Mouse (Mus musculus) brain, embryonic 14.5 days (tissue): ENCODE data around the gene Gatad1. TPM values are rescaled to one million over a fixed set of nuclear protein-coding genes. Genes with fewer than 3 reads are reported as not detected.
"Not testable (repeated sequence)": the region's sequence is repeated elsewhere in the genome, so short reads cannot be mapped to it uniquely, and the experiment has no call there.

Experiments used
- DNase-seq: peaks from one replicate; pipeline ENCODE4 v3.0.0-alpha.2; 2011; ENCODE audit warnings: low read depth
- CTCF ChIP-seq: fragments of 200-500 bp; IDR thresholded peaks from 2 replicates; pipeline ENCODE4 v1.5.1; 2012; ENCODE audit warnings: inconsistent platforms, mild to moderate bottlenecking, moderate library complexity, borderline replicate concordance; ENCODE audit not compliant: insufficient read depth, insufficient read length; ENCODE audit errors: extremely low read depth
- POLR2A ChIP-seq: fragments of 200-500 bp; IDR thresholded peaks from 2 replicates; pipeline ENCODE4 v1.6.1; 2012; ENCODE audit warnings: mild to moderate bottlenecking, inconsistent platforms, borderline replicate concordance; ENCODE audit not compliant: poor library complexity, insufficient read depth, insufficient read length, severe bottlenecking; ENCODE audit errors: extremely low read depth
- polyA plus RNA-seq: library from polyadenylated mRNA; depleted of rRNA; stranded (reverse); fragments of >200 nt; gene quantifications from 2 replicates; pipeline ENCODE4 v1.2.3, GENCODE M21; 2012; rRNA removed

Gatad1 gene
- 52.7 and 73.9 TPM in 2 replicates for polyA plus RNA-seq

- no peak for TF ChIP-seq CTCF
- no peak for TF ChIP-seq POLR2A
- no peak for DNase-seq
Measured at GRCm38 (mm10) chr5:3657085-3657484, at the start of gene Gatad1. TSS of gene Gatad1 (minus strand) at chr5:3657185.

GRCm38 (mm10) chr5:3702180-3702579 is 45.2 kb upstream of the Gatad1 start:
- DNase-seq: no peak
- TF ChIP-seq CTCF (no peak), POLR2A (no peak)

DNA sequence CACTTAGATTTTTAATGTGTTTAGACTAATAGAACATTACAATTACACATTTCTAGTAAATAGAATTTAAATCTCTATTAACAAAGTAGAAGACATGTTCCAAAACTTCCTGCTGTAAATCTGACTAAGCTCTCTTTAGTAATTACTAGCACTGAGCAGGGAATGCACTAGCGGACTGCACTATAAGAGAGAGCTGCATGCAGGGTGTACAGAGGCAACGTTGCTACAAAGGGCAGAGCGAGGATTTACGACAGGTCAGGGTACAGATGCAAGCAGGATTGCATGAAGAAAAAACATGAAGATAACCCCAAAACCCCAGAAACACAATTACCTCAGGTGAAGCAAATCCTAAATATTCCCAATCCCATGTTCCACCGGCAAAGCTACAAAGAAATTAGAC is 43.0 kb upstream of the Gatad1 start:
- DNase-seq: no peak
- TF ChIP-seq POLR2A (no peak), CTCF (no peak)

DNA sequence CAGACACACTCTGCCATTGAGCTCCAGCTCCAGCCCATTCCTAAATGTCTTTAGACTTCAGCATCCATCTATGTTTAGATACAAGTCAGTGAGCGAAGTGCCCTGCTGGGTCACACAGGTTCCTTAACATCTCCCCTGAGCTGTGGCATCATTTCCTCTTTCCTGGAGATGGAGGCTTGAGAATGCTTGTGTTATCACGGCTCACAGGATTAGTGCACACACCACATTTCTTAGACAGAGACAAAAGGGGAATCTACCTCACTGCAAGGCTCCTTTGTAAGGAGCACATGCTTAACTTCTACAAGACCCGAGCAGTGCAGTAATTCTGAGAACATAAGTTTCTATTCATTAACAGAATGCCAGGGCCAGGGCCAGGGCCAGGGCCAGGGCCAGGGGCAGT is 39.0 kb upstream of the Gatad1 start:
- DNase-seq: no peak
- TF ChIP-seq POLR2A (no peak), CTCF (no peak)

GRCm38 (mm10) chr5:3695191-3695590 is 38.2 kb upstream of the Gatad1 start:
- TF ChIP-seq CTCF: no peak
- TF ChIP-seq POLR2A: no peak
- no peak for DNase-seq

- DNase-seq: no peak
- TF ChIP-seq POLR2A (no peak), CTCF (no peak)
Measured at GRCm38 (mm10) chr5:3692956-3693355, 36.0 kb upstream of the Gatad1 start.

- TF ChIP-seq CTCF (no peak), POLR2A (no peak)
- no peak for DNase-seq
Measured at GRCm38 (mm10) chr5:3691283-3691682, 34.3 kb upstream of the Gatad1 start.

DNA sequence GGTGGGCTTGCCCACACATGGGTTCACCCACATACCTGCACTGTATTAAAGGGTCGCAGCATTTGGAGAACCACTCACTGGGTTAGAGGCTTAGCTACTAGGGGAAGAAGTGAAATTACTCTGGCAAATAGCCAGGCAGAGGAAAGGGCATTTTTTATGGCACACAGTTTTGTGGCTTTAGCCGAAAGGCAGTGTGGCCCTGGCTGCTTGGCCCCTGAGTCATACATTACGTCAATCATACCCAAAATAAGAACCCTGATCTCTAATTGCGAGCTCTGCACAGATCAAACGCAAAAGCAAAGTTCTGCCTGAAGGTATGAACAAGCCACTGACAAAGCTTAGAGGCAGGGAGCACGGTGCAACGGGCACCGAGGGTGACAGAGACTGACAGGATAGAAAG is 31.3 kb upstream of the Gatad1 start:
- no peak for DNase-seq
- no peak for TF ChIP-seq CTCF

DNA sequence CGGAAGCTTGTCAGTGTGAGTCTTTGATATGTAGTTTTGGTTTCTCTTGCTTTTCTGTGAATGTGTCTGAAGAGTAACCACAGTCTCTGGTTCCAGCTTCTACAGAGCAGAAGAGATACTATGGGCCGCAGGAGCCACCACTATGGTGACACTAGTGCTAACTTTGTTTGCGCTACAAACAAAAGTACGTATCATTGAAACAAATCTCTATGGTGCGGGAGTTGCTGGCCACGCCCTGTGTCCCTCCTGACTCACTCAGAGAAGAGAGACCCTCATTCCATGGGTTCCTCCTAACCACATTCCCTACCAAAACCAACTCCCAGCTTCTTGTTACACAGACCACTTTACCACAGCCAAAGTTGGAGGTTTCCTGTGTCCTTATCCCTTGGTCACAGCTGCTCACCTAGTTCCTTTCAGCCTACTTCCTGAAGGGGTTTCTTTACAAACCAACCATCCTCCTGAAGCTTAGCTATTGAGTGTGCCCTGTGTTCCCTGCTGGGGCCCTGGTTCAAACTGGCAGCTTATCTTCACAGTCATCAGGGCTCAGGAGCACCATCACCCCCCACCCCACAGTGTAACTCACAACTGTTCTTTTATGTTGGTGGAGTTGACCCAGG is 13.1 kb upstream of the Gatad1 start:
- TF ChIP-seq CTCF (no peak), POLR2A (no peak)
- no peak for DNase-seq

GRCm38 (mm10) chr5:3666585-3666984 is 9.6 kb upstream of the Gatad1 start:
- TF ChIP-seq CTCF (no peak), POLR2A (no peak)
- no peak for DNase-seq

DNA sequence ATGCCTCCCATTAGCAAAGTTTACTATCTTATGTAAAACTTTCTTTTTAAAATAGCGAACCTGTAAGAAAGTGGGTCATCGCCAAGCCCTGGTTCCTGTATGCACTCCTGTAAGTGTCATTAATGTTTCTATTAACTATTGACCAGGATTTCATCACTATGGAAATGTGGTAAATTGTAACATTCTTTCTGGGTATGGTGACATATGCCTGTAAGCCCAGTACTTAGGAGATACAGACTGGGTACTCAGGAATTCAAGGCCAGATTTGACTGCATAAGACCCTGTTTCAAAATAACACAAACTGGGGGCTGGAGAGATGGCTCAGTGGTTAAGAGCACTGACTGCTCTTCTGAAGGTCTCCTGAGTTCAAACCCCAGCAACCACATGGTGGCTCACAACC is 8.2 kb upstream of the Gatad1 start:
- DNase-seq: no peak
- TF ChIP-seq CTCF (no peak), POLR2A (no peak)

- no peak for TF ChIP-seq POLR2A
- no peak for DNase-seq
Measured at GRCm38 (mm10) chr5:3653801-3654200, 3.2 kb downstream of the Gatad1 start.

DNA sequence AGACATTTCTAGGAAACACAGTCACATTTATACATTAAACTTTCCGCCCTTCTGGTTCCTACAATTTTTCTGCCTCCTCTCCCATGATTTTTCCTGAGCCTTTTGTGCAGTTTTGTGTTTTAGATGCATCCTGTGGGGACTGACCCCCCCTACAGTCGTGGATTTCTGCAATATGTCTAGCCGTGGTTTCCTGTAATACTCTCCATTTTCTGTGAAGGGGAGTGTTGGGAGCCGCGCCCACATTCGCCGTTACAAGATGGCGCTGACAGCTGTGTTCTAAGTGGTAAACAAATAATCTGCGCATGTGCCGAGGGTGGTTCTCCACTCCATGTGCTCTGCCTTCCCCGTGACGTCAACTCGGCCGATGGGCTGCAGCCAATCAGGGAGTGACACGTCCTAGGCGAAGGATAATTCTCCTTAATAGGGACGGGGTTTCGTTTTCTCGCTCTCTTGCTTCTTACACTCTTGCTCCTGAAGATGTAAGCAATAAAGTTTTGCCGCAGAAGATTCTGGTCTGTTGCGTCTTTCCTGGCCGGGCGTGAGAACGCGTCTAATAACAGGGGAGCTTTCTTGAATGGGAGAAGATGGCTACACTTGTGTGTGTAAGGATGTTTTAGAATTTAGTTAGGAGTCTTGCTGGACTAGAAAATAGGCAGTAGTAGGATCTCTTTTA is 3.9 kb downstream of the Gatad1 start:
- not testable (repeated sequence) for DNase-seq

DNA sequence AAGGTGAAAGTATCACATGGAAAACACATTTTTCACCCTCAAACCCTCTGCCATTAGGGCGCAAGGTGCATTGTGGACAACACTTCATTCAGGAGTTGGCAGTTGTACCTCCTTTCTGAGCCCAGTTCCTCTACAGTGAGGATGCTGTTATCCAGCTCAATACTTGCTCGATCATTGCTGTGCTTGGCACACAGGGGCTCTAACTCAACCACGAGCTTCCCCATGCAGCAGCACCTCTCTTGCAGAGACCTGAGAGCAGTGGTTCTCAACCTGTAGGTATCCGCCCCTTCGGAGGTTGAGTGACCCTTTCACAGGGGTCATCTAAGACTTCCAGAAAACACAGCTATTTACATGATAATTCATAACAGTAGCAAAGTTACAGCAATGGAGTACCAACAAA is 5.4 kb downstream of the Gatad1 start:
- no peak for DNase-seq
- TF ChIP-seq CTCF: no peak
- TF ChIP-seq POLR2A: no peak
